Mouse (Mus musculus) thymus, adult 2 months (tissue): ENCODE measurements around the gene Sparc.

ENCODE experiments used
- CTCF ChIP-seq: fragments of 200-500 bp; IDR thresholded peaks from 2 replicates; pipeline ENCODE4 v1.5.1; 2012; ENCODE audit warnings: mild to moderate bottlenecking, control low read depth, low read length, moderate library complexity, borderline replicate concordance; ENCODE audit not compliant: control insufficient read depth, poor library complexity, insufficient read depth; ENCODE audit errors: extremely low read depth
- POLR2A ChIP-seq: fragments of 200-500 bp; IDR thresholded peaks from 2 replicates; pipeline ENCODE4 v1.6.1; 2012; ENCODE audit warnings: mild to moderate bottlenecking, low read length, control low read depth, moderate library complexity; ENCODE audit not compliant: control insufficient read depth, poor library complexity, insufficient read depth; ENCODE audit errors: extremely low read depth

DNA sequence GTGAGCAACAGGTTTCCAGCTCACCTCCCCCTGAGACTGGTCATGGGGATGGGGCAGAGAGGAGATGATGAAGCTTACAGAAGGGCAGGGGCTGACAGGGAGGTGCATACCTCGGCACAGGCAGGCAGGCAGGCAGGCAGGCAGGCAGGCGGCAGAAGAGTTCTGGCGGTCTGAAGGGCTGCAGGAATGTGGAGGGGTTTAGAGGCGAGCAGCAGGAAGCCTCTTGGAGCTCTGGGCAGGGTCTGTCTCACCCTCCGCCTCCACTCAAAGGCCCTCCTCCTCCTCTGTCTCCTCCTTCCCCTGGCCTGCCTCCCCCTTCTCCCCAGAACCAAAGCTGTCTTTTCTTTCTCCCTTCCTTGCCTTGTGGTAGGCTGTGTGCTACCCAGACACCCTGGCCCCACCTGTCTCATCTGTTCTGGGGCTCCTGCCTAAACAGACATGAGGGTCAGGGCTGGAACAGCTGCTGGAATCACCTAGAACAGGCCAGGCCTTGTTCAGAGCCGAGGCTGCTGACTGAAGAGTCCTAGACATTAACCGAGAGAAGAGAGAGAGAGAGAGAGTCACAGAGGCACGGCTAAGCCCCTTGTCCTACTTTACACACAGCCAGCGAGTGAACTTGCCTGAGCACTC is 3.2 kb downstream of the Sparc start:
- no peak for TF ChIP-seq POLR2A
- no peak for TF ChIP-seq CTCF
